Mouse (Mus musculus) retina, adult 2 months (tissue): ENCODE data around the gene Cacna2d2.

ENCODE experiments used
- DNase-seq: peaks from one replicate; pipeline ENCODE4 v3.0.0-alpha.2; 2012; ENCODE audit warnings: low read depth, low spot score

Gene Cacna2d2

DNA sequence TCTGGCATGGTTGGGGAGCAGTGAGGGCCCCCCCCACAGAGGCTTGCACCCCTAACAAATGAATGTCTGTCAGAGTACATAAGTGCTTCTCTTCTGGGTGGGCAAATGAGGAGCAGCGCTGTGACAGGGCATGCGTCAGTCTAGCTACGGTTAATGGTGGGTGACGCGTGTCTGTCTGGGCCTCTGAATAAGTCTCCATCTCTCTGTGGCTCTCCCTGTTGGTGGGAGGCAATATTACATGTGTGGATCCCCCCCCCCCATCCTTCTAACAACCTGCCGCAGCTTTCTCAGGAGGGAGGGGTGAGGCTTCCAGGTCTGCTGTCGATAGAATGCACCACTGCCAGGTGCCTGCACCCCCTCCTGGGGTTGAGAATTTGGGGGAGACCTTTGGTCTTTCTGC lies 3.7 kb downstream of the Cacna2d2 start:
- no peak for DNase-seq

DNA sequence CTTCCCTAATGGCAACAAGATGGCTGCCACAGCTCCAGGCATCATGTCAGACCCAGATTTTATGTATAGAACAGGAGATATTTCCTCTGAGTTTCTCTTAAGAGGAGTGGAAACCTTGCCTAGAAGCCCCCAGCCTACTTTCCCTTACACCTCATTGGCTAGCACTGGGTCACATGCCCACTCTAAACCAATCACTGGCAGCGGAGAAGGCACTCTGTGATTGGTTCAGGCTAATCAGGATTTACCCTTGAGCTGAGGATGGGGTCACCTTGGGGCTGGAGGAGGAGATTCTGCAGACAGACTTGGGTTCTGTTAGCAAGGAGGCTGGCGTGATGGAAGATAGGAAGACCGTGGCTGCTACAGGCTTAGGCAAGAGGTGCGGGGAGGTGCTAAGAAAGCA lies 10.0 kb downstream of the Cacna2d2 start:
- no peak for DNase-seq

DNA sequence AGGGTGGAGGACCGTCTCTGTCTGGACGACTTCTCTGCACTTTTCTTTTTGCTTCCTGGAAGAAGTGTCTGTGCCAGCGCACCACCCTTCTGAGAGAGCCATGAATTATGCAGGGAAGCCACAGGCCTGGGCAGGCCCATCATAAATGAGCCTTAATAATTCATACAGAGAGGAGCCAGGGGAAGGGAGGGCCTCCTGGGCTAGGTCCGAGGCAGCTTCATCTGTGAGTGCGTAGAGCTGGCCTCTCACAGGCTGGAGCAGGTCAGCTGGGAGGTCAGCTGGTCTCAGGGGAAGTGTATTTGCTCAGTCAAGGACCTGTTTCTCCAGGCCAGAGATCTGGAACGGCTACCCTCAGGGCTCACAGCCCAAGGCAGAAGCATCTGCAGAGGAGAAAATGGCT lies 17.7 kb downstream of the Cacna2d2 start:
- DNase-seq: no peak

DNA sequence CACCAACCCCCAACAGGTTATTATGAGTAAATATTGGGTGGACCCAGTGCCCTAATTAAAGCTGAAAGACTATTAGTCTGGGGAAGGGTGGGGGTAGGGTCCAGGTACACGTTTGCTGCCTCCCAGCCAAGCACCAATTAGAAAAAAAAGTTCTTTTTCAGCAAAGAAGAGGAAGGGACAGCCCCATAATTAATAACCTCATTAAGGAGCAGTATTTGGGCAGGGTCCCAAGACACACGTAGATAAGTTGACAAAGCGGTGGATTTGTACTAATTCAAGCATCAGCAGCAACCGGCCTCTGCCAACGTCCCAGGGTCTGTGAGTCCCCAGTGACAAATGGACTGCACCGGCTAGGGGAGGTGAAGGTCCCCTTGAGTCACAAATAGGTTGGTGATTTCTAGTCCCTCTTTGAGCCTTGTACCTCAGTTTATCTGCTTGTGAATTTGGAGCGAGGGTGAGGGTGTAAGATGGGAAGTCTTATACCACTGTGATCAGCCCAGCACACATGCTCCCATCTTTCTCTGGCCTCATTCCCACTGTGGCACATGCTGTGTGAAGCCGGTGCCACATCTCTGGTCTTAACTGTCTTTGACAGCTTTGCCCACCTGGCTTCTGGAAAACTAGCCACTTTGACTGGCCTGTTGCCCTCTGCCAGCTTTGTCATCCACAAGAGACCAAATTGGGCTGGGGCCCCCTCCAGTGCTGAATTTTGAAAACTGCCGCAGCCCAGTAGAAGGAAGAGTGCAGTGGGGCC lies 20.3 kb downstream of the Cacna2d2 start:
- no peak for DNase-seq

DNA sequence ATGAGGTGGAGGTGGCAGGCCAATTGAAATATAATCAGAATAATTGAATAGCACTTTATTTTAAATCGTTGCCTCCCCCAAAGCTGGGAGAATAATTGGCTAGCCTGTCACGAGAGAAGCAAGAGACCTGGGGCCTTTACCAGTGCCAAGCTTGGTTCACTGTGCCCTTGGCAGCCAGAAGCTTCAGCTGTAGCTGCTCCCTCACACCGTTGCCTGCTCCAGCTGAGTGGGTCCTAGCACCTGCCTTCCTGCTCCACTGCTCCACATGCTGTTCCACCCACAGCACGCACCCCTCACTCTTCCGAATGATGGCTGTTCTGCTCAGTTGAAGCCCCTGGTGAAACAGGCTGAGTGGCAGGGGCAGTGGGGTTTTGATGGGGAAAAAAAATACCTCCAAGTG lies 21.5 kb downstream of the Cacna2d2 start:
- no peak for DNase-seq

DNA sequence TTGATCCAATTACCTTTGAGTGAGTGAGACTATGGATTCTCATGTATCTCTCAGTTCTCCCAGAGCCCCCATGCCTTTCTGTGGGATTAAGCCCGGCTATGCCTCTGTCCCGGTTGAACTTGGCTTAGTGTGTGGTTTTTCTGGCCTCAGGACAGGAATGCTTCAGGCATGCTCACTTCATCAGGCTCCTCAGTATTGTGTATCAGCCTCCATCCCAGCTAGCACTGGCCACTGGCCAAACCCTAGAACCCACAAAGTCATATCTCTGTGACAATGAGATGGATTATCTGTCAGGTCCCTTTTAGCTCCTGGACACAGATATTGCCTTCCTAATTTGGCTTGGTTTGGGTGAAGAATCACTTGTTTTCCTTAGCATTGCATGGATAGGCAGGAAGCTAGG lies 23.5 kb downstream of the Cacna2d2 start:
- DNase-seq: no peak

DNA sequence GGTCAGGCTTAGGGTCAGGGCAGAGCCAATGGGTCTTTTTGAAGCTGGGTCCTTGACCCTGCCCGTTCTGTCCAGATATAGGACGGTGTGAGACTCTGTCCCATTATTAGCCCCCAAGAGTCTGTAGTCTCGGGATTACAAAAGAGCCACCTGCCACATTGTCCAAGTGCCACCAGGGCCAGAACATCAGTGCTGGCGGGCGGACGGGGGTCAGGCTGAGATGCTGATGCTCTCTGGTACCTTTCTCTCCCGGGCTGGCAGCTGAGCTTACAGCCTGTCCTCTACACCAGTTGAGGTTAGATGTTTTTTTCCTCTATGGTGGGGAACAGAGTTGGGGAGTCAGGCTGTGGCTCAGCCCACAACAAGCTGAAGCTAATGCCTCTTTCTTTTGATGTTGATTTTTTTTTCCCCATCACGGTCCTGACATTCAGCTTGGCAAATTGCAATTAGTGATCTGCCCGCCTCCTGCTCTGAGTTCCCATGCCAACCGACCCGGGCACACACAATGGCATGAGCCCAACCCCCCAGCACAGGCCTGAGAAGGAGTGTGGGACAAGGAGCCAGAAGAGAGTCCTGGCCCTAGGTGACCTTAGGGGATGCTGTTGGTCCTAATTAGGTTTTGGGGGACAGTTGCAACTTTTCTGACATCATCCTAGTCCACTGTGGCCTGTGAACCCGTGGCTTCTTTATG lies 25.2 kb downstream of the Cacna2d2 start:
- DNase-seq: no peak

DNA sequence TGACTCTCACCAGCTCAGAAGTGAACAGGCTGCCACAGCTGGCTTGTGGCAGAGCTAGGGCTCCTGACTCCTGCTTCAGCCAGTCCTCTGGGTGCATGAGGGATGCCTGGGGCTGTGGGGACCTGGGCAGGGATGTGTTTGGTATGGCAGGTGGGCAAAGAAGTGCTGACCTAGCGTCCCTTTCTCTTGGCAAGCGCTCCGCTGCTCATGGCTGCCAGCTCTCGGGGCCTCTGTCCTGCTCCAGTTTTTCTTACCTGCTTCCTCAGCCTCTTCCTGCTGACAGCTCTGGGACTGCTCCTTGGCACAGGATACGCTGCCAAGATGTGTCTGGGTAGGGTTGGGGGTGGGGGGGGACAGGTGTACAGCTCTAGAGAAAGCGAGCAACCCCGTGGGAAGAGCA lies 28.5 kb downstream of the Cacna2d2 start:
- no peak for DNase-seq

DNA sequence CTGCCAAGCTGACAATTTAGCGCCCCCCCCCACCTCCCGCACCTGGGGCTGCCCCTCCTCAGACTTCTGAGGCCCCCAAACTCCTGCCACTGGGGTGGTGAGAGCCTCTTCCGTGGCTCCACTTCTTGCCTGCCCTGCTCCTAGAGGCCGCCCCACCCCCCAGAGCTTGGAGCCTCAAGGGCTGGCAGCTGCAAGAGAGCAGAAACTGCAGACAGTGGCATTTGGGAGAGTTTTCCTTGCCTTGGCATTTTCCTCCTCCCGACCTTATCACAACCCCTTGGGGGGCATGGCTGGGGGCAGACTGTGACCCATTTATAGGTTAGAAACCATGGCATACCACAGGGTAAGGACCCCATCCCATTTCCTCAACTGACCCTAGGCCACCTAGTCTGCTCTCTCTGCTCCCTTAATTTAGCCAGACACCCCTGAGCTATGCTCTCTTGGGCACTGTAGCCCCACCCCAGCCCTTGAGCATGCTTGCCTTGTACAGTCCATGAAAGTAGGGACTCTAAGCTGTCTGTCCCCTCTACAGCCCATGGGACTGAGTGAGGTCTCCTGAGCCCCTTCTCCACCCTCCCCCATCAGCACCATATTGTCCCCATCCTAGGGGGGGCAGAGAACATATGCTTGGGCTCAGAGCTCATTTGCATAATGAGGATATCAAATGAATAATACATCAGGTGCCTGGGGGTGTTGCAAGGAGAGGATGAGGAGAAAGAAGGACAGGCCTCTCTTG lies 29.2 kb downstream of the Cacna2d2 start:
- no peak for DNase-seq

DNA sequence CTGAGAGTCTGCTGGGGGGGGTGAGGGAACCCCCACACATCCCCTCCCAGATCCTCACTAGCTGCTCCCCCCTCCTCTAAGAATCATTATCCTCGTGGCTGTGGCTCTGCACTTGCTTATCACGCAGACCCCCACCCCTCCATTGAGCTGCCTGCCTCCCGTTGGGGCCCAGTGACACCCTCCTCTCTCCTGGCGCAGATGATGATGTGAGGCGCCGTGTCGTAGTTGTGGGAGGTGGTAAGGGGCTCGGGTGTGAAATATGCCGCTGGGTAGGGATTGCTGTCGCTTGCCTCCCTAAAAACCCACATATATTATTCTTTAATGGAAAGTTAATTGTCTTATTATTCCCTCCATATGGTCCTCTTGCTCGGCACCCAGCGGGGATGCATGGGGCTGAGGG lies 31.0 kb downstream of the Cacna2d2 start:
- no peak for DNase-seq

DNA sequence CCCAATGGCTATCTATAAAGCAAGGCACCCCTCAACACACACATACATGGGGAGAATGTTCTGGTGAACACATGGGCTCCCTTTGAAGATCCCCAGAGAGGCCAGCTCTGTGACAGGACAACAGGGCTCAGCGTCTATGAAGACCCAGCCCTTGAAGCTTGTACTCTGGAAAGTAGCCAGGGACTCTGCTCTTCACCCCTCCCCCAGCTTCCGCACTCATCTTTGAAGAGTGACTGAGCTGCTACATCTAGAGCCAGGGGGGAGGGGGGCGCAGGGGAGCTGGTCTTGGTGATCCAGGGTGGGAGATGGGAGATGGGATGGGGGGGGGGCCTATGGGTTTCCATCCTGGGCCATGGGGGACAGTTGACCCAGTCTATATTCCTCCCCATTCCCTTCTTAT lies 33.1 kb downstream of the Cacna2d2 start:
- DNase-seq: no peak

DNA sequence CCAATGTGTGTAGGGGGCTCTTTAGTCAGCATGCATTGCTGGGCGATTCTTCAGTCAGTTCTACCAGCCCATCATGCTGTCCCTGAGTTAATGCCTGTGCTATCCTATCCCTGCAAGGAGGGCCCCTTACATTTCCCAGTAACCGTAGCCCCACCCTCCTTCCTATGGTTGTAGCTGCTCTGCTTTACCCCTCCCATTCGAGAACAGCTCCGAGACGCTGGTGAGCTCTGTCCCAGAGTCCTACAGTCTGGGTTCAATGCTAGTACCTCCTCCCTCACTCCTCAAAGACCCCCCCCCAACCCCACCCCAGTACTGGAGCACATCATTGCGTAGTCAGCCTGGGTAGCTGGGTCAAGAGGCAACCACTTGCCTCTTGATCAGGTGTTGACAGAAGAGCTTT lies 35.4 kb downstream of the Cacna2d2 start:
- DNase-seq: no peak

DNA sequence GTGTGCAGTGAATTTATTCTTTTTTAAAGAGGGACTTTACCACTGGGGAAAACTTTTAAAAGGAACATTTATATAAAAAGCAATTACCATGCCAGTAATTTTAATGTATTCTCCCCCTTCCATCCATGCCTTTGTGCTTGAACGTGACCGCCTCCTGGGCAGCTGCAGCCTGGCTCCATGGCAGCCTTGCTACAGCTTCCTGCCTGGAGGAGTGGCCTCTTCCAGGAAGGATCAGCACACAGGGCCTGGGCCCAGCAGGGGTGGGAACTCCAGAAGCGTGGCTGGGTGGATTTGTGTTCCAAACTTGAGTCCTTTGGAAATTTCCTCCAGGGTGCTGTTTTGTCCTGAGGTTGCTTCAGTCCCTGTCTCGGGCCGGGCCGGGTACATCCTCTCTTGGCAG lies 35.9 kb downstream of the Cacna2d2 start:
- no peak for DNase-seq

DNA sequence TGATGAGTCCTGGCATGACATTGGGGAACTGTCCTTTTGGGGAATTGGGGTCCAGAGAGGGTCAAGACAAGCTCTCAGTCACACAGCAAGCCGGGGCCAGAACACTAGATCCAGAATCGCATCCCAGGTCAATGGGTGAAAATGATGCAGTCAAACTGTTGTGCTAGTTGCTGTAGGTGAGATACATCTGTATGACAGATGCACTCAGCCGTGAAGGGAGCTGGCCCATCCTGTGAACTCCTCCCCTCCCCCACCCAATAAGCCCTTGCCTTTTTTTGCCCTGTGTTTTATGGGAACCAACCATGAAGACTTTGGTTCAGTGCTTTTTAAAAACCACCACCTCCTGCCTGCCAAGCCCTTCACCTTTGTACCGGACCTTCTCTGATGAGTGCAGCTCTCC lies 43.5 kb downstream of the Cacna2d2 start:
- DNase-seq: no peak

DNA sequence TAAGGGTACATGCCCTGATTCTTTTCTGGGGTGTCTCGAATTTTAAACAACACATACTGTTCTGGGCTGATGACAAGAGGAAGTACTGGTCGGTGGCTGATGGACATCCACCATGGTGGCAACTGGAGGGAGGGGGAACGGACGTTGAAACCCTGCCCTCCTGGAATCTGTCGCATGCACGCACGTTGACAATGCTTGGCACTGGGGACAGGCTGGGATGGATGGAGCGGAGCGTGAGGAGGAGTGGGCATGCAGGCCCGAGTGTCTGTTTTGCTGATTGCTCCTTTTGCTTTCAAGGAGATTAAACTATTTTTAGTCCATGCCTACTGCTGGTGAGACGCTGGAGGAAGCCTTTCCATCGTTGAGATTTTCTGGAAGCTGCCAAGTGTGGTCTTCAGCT lies 43.9 kb downstream of the Cacna2d2 start:
- DNase-seq: no peak

DNA sequence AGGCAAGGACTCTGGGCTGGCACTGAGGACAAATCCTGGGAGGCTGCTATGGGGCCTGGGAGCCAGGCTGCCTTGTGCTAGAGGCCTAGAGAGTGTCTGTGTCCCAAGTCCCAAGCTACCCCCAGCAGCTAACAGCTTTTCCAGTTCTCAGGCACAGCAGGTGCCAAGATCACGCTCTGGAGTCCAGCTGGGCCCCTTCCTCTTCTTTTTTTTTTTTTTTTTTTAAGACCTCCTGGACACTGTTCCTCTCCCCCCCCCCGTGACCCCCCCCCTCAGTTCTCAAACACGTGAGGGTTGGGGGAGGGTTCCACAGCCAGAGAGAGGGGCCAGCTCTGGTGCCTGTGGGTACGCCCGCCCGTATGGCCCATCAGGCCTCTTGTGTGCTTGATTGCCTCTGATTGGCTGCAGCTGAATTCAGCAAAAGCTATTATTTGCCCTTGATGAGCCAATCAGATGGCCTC lies 45.6 kb downstream of the Cacna2d2 start:
- no peak for DNase-seq

DNA sequence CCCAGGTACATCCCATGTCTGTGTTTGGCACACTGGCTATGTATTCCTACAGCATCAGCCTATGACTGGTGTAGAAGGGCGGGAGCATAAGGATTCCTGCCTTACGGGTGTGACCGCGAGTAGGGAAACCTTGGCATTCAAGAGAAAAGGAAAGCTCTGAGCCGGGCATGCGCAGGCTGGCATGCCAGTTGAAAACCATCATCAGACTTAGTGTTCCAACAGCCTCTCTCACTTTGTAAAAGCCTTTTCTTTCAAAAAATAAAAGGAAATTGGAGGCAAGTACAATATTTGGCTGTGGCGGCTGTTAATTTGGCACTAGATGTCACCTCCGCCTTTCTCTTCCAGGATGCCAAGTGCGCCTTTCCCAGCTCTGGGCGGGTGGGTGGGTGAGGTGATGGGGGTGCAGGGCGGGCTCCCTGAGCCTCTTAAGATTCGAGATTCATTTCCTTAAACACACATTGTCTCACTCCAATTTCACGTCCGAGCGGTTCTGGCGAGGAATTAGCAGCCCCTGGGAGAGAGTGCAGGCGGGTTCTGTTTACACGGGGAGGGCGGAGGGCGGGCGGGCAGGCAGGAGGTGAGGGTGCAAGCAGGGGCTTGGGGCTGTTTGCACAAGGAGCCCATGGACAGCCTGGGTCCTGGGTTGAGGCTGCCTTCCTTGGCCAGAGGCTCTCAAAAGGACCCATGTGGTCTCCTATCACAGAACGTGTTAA lies 49.5 kb downstream of the Cacna2d2 start:
- no peak for DNase-seq

DNA sequence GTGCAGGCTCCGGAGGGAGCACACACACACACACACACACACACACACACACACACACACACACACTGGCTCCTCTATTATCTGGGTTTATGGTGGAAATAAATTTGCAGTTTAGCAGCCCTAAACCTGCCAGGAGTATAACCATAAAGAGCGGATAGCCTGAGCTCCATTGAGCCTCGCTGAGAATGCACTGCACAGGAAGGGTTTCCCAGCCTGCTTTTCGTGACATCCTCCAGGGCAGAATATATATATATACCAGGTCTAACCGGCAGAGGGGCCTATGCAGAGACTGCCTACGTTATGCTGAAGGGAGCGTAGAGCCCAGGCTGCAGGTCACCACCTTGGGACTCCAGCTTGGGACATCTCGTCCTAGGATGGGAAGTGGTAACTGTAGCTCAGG lies 52.0 kb downstream of the Cacna2d2 start:
- no peak for DNase-seq

DNA sequence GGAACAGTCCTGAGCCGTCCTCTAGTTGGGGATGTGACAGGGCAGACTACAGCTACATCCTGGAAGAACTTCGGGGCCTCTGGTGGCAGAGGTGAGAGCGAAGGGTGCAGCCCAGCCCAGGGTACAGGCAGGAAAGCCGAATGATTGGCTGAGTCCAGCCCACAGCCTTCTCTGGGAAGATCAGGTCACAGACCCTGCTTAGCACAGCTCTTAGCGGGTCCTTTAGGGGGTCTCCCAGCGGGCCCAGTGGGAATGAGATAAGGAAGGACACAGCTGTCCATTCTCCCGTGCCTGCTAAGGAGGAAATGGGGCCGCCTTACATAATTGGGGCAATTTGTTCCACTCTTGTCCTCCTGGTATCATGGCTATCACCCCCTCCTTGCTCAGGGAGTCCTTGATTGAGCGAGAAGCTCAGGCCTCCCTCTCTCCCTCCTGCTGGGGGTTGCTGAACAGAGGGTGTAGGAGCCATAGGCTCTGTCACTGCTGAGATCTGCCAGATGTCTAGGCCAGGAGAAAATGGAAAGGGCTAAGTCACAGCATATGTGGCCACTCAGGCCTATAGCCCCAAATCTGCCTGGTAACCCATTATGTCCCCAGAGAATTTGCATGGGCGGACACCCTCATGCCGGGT lies 52.6 kb downstream of the Cacna2d2 start:
- DNase-seq: no peak

DNA sequence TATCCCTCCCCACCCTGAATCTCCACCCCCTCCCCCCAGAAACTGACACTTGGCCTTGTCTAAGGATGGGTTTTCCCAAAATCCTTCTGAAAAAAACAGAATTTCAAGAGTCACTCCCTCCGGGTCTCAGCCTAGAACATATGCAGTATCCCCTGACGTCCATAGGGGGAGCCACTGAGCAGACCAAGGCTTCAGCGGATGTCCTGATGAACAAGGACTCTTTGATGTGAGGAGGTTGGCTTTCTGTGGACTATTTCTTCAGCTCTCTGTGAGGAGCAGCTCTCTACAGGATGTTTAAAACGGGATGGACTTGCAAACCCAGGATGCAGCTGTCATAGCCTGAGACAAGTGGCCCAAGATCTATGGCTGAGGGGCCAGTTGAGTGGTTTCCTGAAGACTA lies 53.1 kb downstream of the Cacna2d2 start:
- DNase-seq: no peak

DNA sequence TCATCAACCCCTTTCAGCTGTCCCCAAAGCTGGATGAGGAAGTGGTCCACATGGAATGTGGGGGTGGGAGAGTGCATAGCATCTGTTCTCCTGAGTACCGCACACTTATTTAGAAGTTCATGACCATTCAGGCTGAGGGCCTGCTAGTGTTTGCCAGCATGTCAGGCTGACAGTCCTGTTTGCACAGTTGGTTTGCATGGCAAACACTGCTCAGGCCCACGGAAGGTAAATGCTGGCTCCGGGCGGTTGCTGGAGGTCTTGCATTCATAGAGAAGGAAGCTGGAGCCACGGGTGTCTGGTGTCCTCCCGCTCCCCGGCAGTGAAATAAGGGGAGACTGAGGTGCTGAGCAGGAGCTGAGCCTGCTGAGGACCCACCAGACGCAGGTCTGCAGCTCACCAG lies 53.7 kb downstream of the Cacna2d2 start:
- no peak for DNase-seq

DNA sequence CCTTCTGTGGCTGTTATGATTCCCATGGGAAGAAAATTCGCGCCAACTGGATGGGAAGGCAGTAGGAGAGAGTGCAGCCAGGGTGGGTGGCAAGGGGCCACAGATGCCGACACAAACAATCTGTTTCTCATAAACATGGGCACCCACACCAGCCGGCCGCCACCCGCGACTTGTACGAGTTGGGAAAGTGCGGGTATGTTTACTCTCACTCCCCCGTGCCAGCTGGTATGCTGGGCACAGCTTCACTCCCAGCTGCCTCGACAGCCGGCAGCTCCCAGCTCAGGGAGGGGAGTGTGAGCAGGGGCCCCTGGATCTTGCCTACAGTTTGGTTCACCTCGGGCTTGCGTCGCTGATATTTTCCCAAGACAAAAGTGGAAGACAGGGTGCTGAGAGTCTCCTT lies 57.3 kb downstream of the Cacna2d2 start:
- DNase-seq: no peak
